Mouse (Mus musculus): Measurements from ENCODE around the gene Pdpk1. TPM values are rescaled to one million over a fixed set of nuclear protein-coding genes. Genes with fewer than 3 reads are reported as not detected.

The Pdpk1 gene
- polyA plus RNA-seq, 3 experiments from 2014 or later: 34.1 to 47.4 (median 39.7) TPM

- no peak for ATAC-seq
Observed at GRCm38 (mm10) chr17:24030551-24030950, 120.2 kb downstream of the Pdpk1 start.

GRCm38 (mm10) chr17:24029477-24029876, 121.2 kb downstream of the Pdpk1 start:
- ATAC-seq: no peak

Other genes with a start within 250 kb of the Pdpk1 start
- gene Dcpp3, start 233.5 kb downstream of the Pdpk1 start, polyA plus RNA-seq (2017; shearing (Covaris generic)): not detected
- not detected for gene Sbp, start 209.3 kb downstream of the Pdpk1 start, polyA plus RNA-seq (2017; shearing (Covaris generic))
- not detected for gene Sbpl, start 195.7 kb downstream of the Pdpk1 start, polyA plus RNA-seq (2017; shearing (Covaris generic))
- 1 to 10 TPM in 1 of 3 experiments, not detected in 2; 2.4 TPM for gene Prss30, start 170.4 kb downstream of the Pdpk1 start, polyA plus RNA-seq (2017; shearing (Covaris generic))
- gene Prss22, start 152.8 kb downstream of the Pdpk1 start, polyA plus RNA-seq (2017; shearing (Covaris generic)): not detected
- under 1 TPM in 1 of 3 experiments, not detected in 2; 0.36 TPM for gene Prss27, start 112.8 kb downstream of the Pdpk1 start, polyA plus RNA-seq (2017; shearing (Covaris generic))
- gene Kctd5, start 77.4 kb downstream of the Pdpk1 start, polyA plus RNA-seq (2017; shearing (Covaris generic)): 1 to 10 TPM; 4.3 to 6.5 (median 6.3) TPM
- 10 to 100 TPM; 21.6 to 30.0 (median 29.7) TPM for gene Amdhd2, start 12.8 kb upstream of the Pdpk1 start, polyA plus RNA-seq (2017; shearing (Covaris generic))
- 100 to 1,000 TPM; 164 to 208 (median 177) TPM for gene Atp6v0c, start 18.8 kb upstream of the Pdpk1 start, polyA plus RNA-seq (2017; shearing (Covaris generic))
- gene Tbc1d24, start 54.6 kb upstream of the Pdpk1 start, polyA plus RNA-seq (2017; shearing (Covaris generic)): 1 to 10 TPM in 2 of 3 experiments, under 1 TPM in 1; 0.66 to 1.4 (median 1.0) TPM
- gene Ntn3, start 58.6 kb upstream of the Pdpk1 start, polyA plus RNA-seq (2017; shearing (Covaris generic)): not detected
- gene Tedc2, start 69.9 kb upstream of the Pdpk1 start, polyA plus RNA-seq (2017; shearing (Covaris generic)): 1 to 10 TPM; 7.2 to 9.5 (median 9.1) TPM
- gene Ccnf, start 100.6 kb upstream of the Pdpk1 start, polyA plus RNA-seq (2017; shearing (Covaris generic)): 10 to 100 TPM in 1 of 3 experiments, 1 to 10 TPM in 2; 3.4 to 43.6 (median 6.3) TPM
- gene Abca17, start 200.1 kb upstream of the Pdpk1 start, polyA plus RNA-seq (2017; shearing (Covaris generic)): not detected
- gene Abca3, start 201.0 kb upstream of the Pdpk1 start, polyA plus RNA-seq (2017; shearing (Covaris generic)): 10 to 100 TPM; 17.8 to 31.2 (median 26.3) TPM

All from inflammation-experienced regulatory T-cells, adult 6 months (primary cell).